Mouse (Mus musculus) frontal cortex, adult 2 months (tissue): ENCODE data around the gene Dok7. TPM values are rescaled to one million over a fixed set of nuclear protein-coding genes. Genes with fewer than 3 reads are reported as not detected.

Experiments
- DNase-seq, 2 experiments: peaks; one replicate each; pipeline ENCODE4 v3.0.0; 2022; ENCODE audit warnings: low spot score in 1 of 2; ENCODE audit errors: extremely low spot score in 1 of 2
- polyA plus RNA-seq: library from polyadenylated mRNA; depleted of rRNA; stranded (reverse); fragments of >200 nt; gene quantifications from 2 replicates; pipeline ENCODE4 v1.2.3, GENCODE M21; 2012; rRNA removed

The Dok7 gene
- 12.7 and 13.5 TPM in 2 replicates for polyA plus RNA-seq

GRCm38 (mm10) chr5:35056604-35057432, at the start of gene Dok7:
TSS of gene Dok7 (plus strand) at chr5:35056766.
- peak in 1 of 2 experiments; percentile 61 for DNase-seq

GRCm38 (mm10) chr5:35009163-35009562, 47.4 kb upstream of the Dok7 start:
- no peak for DNase-seq

- DNase-seq = no peak
These were observed 45.9 kb upstream of the Dok7 start for GRCm38 (mm10) chr5:35010656-35011055.

- DNase-seq = no peak
These were observed 45.2 kb upstream of the Dok7 start for GRCm38 (mm10) chr5:35011156-35011923.

GRCm38 (mm10) chr5:35014036-35014435, 42.5 kb upstream of the Dok7 start:
- DNase-seq = no peak

- peak in 1 of 2 experiments; percentile 54 for DNase-seq
These were observed 36.8 kb upstream of the Dok7 start for GRCm38 (mm10) chr5:35019673-35020300.

GRCm38 (mm10) chr5:35020410-35021241, 35.9 kb upstream of the Dok7 start:
- peak in 1 of 2 experiments; percentile 42 for DNase-seq

GRCm38 (mm10) chr5:35024975-35025374, 31.6 kb upstream of the Dok7 start:
- peak in 1 of 2 experiments; percentile 70 for DNase-seq

GRCm38 (mm10) chr5:35029303-35029702, 27.3 kb upstream of the Dok7 start:
- no peak for DNase-seq

- no peak for DNase-seq
These were observed 26.8 kb upstream of the Dok7 start for GRCm38 (mm10) chr5:35029755-35030154.

- no peak for DNase-seq
These were observed 23.5 kb upstream of the Dok7 start for GRCm38 (mm10) chr5:35033068-35033467.

- no peak for DNase-seq
These were observed 22.9 kb upstream of the Dok7 start for GRCm38 (mm10) chr5:35033619-35034018.

- DNase-seq = no peak
These were observed 21.4 kb upstream of the Dok7 start for GRCm38 (mm10) chr5:35035141-35035540.

GRCm38 (mm10) chr5:35035795-35036194, 20.8 kb upstream of the Dok7 start:
- DNase-seq = peak in 1 of 2 experiments; percentile 44

- DNase-seq = no peak
These were observed 19.1 kb upstream of the Dok7 start for GRCm38 (mm10) chr5:35037438-35037837.

- no peak for DNase-seq
These were observed 15.2 kb upstream of the Dok7 start, which contains the start of gene Hgfac for GRCm38 (mm10) chr5:35041268-35041829. TSS of gene Hgfac (plus strand) at chr5:35041509.

- no peak for DNase-seq
These were observed 14.0 kb upstream of the Dok7 start for GRCm38 (mm10) chr5:35042431-35043109.

- DNase-seq = peak; percentile 67 to 95
These were observed 13.5 kb upstream of the Dok7 start for GRCm38 (mm10) chr5:35043110-35043451.

- no peak for DNase-seq
These were observed 6.0 kb upstream of the Dok7 start for GRCm38 (mm10) chr5:35050541-35050940.
